Mouse (Mus musculus) liver, embryonic 14.5 days (tissue): ENCODE results near the gene Inpp5a.

Experiments used
- CTCF ChIP-seq: IDR thresholded peaks from 2 replicates; pipeline ENCODE4 v1.5.1; 2016; ENCODE audit warnings: antibody characterized with exemption, low read depth, control low read depth
- EP300 ChIP-seq: IDR thresholded peaks from 2 replicates; pipeline ENCODE4 v1.6.1; 2016; ENCODE audit warnings: antibody characterized with exemption, low read depth

DNA sequence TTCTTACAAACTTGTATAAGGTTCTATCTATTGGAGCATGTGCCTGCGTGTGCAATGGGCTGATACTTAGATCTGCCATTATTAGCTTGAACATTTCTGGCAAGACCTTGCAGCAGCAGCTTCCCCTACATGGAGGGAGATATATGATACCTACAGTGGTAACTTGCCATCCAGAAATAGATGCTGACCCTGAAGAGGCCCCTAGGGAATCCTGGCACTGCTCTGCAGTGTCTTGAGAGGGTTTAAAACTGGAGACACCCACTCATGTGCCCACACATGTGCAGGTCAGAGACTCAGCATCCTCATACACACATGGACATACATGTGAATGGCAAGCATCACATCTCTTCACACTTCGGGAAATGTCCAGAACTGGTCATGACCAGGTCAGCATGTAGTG, 175.3 kb downstream of the Inpp5a start:
- no peak for TF ChIP-seq CTCF
- TF ChIP-seq EP300, result no peak
